Mouse (Mus musculus) CH12.LX (cell line): ENCODE data around the gene Rfpl4. TPM values are rescaled to one million over a fixed set of nuclear protein-coding genes. Genes with fewer than 3 reads are reported as not detected.

Experiments
- DNase-seq: peaks from one replicate; pipeline ENCODE4 v3.0.0-alpha.2; 2013; ENCODE audit errors: extremely low read depth
- H3K27ac ChIP-seq: 2 replicates; pipeline ENCODE4 v1.5.1; 2012; ENCODE audit warnings: low read depth, mild to moderate bottlenecking, control low read depth, moderate library complexity; ENCODE audit not compliant: insufficient read depth
- H3K27me3 ChIP-seq: replicated peaks from 2 replicates; pipeline ENCODE3; 2012; ENCODE audit warnings: inconsistent platforms
- H3K36me3 ChIP-seq, 2 experiments: replicated peaks in 1 of 2; 2 replicates each; pipeline versions ENCODE3 to v1.6.1; 2012; ENCODE audit warnings: inconsistent platforms in 1 of 2, low read length in 1 of 2, mild to moderate bottlenecking in 1 of 2, mixed read lengths in 1 of 2, moderate library complexity in 1 of 2; ENCODE audit not compliant: control insufficient read depth in 1 of 2, insufficient read depth in 1 of 2
- H3K4me1 ChIP-seq, 2 experiments: 2 replicates each; pipeline ENCODE4 v1.6.1; 2012; ENCODE audit warnings: inconsistent platforms in 1 of 2, moderate library complexity in 1 of 2; ENCODE audit not compliant: insufficient read depth in 2 of 2, control insufficient read depth in 1 of 2
- H3K4me2 ChIP-seq: 2 replicates; pipeline ENCODE4 v1.6.1; 2012; ENCODE audit warnings: low read depth, mild to moderate bottlenecking, control low read depth; ENCODE audit not compliant: poor library complexity, insufficient read depth, severe bottlenecking
- H3K4me3 ChIP-seq, 3 experiments: fragments of 150-350 bp in 1 of 3; sonication (generic) in 1 of 3; replicated peaks in 1 of 3; 2 replicates each; pipeline versions ENCODE3 to v1.5.1; 2011 to 2012; ENCODE audit warnings: low read depth in 2 of 3, low read length in 2 of 3, mild to moderate bottlenecking in 2 of 3, moderate library complexity in 2 of 3, control low read depth in 1 of 3, improper control_type of control experiment in 1 of 3, inconsistent platforms in 1 of 3, mixed read lengths in 1 of 3; ENCODE audit not compliant: poor library complexity in 1 of 3
- H3K79me2 ChIP-seq: replicated peaks from 2 replicates; pipeline ENCODE4 v1.6.1; 2012; ENCODE audit warnings: mild to moderate bottlenecking, moderate library complexity; ENCODE audit not compliant: control insufficient read depth, poor library complexity, insufficient read depth, severe bottlenecking; ENCODE audit errors: extremely low read depth
- H3K9ac ChIP-seq: 2 replicates; pipeline ENCODE4 v1.6.1; 2012; ENCODE audit warnings: low read depth, mild to moderate bottlenecking, control low read depth, moderate library complexity; ENCODE audit not compliant: insufficient read depth
- H3K9me3 ChIP-seq: replicated peaks from 2 replicates; pipeline ENCODE3; 2012; ENCODE audit warnings: low read length, inconsistent platforms, mixed read lengths
- BHLHE40 ChIP-seq: IDR thresholded peaks from 2 replicates; pipeline ENCODE4 v1.6.1; 2011; ENCODE audit warnings: mild to moderate bottlenecking, low read depth, low read length, improper control_type of control experiment
- CHD1 ChIP-seq: IDR thresholded peaks from 2 replicates; pipeline ENCODE4 v1.6.1; 2012; ENCODE audit warnings: low read depth, low read length, improper control_type of control experiment, inconsistent platforms
- ELF1 ChIP-seq: IDR thresholded peaks from 2 replicates; pipeline ENCODE4 v1.6.1; 2014; ENCODE audit warnings: low read depth, mild to moderate bottlenecking, inconsistent platforms, low read length, improper control_type of control experiment
- ETS1 ChIP-seq: conservative IDR thresholded peaks from 2 replicates; pipeline ENCODE4 v1.6.1; 2012; ENCODE audit warnings: low read depth, mild to moderate bottlenecking, inconsistent platforms, low read length, improper control_type of control experiment, moderate library complexity
- GABPA ChIP-seq: IDR thresholded peaks from 2 replicates; pipeline ENCODE4 v1.6.1; 2012; ENCODE audit warnings: low read depth, low read length, improper control_type of control experiment, inconsistent platforms; ENCODE audit not compliant: insufficient replicate concordance
- IRF4 ChIP-seq: IDR thresholded peaks from 2 replicates; pipeline ENCODE4 v1.6.1; 2014; ENCODE audit warnings: low read depth, mild to moderate bottlenecking, inconsistent platforms, low read length, improper control_type of control experiment
- JUN ChIP-seq: IDR thresholded peaks from 2 replicates; pipeline ENCODE4 v1.6.1; 2011; ENCODE audit warnings: low read depth, mild to moderate bottlenecking, low read length, improper control_type of control experiment, moderate library complexity; ENCODE audit not compliant: insufficient read depth
- KAT2A ChIP-seq: IDR thresholded peaks from 2 replicates; pipeline ENCODE4 v1.6.1; 2012; ENCODE audit warnings: low read length, improper control_type of control experiment, inconsistent platforms; ENCODE audit not compliant: insufficient replicate concordance
- MAFK ChIP-seq: IDR thresholded peaks from 2 replicates; pipeline ENCODE4 v1.6.1; 2011; ENCODE audit warnings: low read length, improper control_type of control experiment; ENCODE audit not compliant: insufficient replicate concordance
- PAX5 ChIP-seq: IDR thresholded peaks from 2 replicates; pipeline ENCODE4 v1.6.1; 2012; ENCODE audit warnings: low read length, inconsistent platforms, mixed read lengths
- POLR2A ChIP-seq: IDR thresholded peaks from 2 replicates; pipeline ENCODE4 v1.6.1; 2011; ENCODE audit warnings: low read depth, mild to moderate bottlenecking, improper control_type of control experiment, low read length
- POLR2AphosphoS2 ChIP-seq: IDR thresholded peaks from 2 replicates; pipeline ENCODE4 v1.6.1; 2011; ENCODE audit warnings: low read depth, low read length, improper control_type of control experiment
- RCOR1 ChIP-seq: conservative IDR thresholded peaks from 2 replicates; pipeline ENCODE4 v1.6.1; 2012; ENCODE audit warnings: low read depth, mild to moderate bottlenecking, inconsistent platforms, low read length, improper control_type of control experiment
- SIN3A ChIP-seq: IDR thresholded peaks from 2 replicates; pipeline ENCODE4 v1.6.1; 2012; ENCODE audit warnings: low read length, improper control_type of control experiment, inconsistent platforms
- SMC3 ChIP-seq: IDR thresholded peaks from 2 replicates; pipeline ENCODE4 v1.6.1; 2011; ENCODE audit warnings: low read depth, low read length, improper control_type of control experiment
- UBTF ChIP-seq: IDR thresholded peaks from 2 replicates; pipeline ENCODE4 v1.6.1; 2012; ENCODE audit warnings: low read depth, mild to moderate bottlenecking, inconsistent platforms, low read length, improper control_type of control experiment, moderate library complexity
- ZC3H11A ChIP-seq: IDR thresholded peaks from 2 replicates; pipeline ENCODE4 v1.6.1; 2012; ENCODE audit warnings: low read depth, mild to moderate bottlenecking, inconsistent platforms, low read length, improper control_type of control experiment
- ZKSCAN1 ChIP-seq: IDR thresholded peaks from 2 replicates; pipeline ENCODE4 v1.6.1; 2012; ENCODE audit warnings: low read depth, inconsistent platforms, low read length, improper control_type of control experiment, borderline replicate concordance
- ZNF384 ChIP-seq: IDR thresholded peaks from 2 replicates; pipeline ENCODE4 v1.6.1; 2012; ENCODE audit warnings: low read depth, low read length, improper control_type of control experiment, inconsistent platforms
- dilution Hi-C: fragments of 300-500 bp; cut with MboI; formaldehyde crosslinking; loops from 2 replicates; pipeline ENCODE4 v1.14.3; 2020; ENCODE audit warnings: low sequenced_read_pairs; ENCODE audit not compliant: extremely low pct_unique_long_range_greater_than_20kb, extremely low pct_ligation_motif_present
- in situ Hi-C: fragments of 300-500 bp; cut with MboI; formaldehyde crosslinking; loops from 3 replicates; pipeline ENCODE4 v1.14.3; 2019; ENCODE audit warnings: low sequenced_read_pairs, low pct_ligation_motif_present, low pct_unique_long_range_greater_than_20kb, mixed read lengths
- polyA plus RNA-seq: library from polyadenylated mRNA; unstranded; fragments of >175 nt; gene quantifications from 2 replicates; pipeline ENCODE4 v1.2.1, GENCODE M21; 2012; ENCODE audit warnings: low read depth; ENCODE audit not compliant: insufficient read length
- total RNA-seq, 2 experiments: library from RNA; depleted of rRNA; stranded (reverse); fragments of 300-350 nt in 1 of 2; fragments of >200 nt in 1 of 2; gene quantifications; 2 replicates each; pipeline ENCODE4 v1.2.3; 2012 to 2014

The Rfpl4 gene
- total and polyA plus RNA-seq, 3 experiments, result not detected

DNA sequence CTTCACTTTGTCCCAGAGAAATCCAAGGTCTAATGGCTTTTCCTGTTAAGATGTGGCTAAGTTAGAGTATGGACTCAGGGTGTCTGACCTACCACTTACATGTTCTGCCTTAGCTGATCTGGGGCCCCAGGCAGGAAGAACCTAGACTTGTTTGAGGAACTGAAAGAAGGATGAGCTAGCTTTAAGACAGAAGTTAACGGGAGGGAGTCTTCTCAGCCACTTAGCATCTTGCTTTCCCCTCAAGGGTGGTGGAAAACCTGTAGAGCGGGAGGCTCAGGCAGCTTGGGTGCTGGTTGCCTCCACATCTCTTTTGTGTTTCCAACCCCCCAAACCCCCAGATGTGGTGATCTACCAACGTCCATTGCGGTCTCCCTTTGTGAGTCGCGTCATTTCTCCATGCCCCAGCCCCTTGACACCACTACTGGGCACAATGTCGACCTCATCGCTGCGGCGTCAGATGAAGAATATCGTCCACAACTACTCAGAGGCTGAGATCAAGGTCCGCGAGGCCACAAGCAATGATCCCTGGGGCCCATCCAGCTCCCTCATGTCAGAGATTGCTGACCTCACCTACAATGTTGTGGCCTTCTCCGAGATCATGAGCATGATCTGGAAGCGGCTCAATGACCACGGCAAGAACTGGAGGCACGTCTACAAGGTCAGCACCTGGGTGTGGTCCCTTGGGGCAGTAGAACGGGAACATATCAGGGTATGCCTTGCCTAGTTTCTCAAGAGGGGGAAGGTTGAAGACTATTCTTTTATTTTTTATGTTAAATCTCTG is 33.2 kb downstream of the Rfpl4 start (continued):
- TF ChIP-seq SIN3A (peak; percentile 36; the same call in 1 of the 2 replicates), UBTF (peak; percentile 16; the same call in 1 of the 2 replicates), ZNF384 (no peak), IRF4 (peak; percentile 99), RCOR1 (peak; percentile 62; the same call in 1 of the 2 replicates), ELF1 (peak; percentile 69), BHLHE40 (peak; percentile 62), PAX5 (no peak), SMC3 (no peak), ETS1 (peak; percentile 47; the same call in 1 of the 2 replicates), ZC3H11A (no peak), GABPA (no peak), ZKSCAN1 (no peak)

DNA sequence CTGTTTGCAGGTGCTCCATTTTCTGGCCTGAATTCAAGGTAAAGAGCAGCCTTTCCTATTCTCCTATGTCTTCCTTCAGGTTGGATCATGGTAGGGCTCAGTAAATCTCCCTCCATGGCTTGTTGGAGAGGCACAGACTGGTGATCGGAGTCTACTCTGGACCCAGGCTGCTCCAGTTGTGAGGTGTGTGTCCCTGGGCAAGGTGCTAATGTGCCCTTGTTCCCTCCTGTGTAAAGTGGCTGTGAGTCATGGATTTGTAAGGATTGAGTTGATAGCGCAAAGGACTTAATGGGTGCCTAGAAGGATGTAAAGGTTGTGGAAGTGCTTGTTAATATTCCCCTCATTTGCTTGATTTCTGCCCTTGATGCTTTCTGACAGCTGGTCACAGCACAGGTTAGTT is 34.8 kb downstream of the Rfpl4 start:
- H3K36me3 ChIP-seq, result peaks cover 29 to 52% of the 10 kb centered on the region in 2 experiments
- H3K27ac ChIP-seq, result peak overlapping the region; percentile 95

DNA sequence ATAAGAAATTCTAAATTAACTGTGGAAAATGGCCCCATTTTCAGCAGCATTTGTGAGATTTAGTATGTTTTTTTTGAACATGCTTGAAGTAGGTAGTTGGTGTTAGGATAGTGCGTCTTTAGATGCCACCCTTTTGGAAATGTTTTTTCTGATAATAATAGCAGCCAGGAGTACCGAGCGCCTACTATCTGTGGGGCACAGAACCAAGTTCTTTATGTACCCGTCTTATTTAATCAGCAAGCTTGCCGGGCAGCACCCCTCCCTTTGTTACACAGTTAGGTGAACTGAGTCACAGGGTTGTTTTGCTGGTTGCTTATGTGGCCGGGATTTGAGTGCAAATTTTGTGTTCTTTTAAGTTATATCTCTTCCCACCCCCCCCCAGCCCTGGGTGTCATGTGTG is 35.5 kb downstream of the Rfpl4 start:
- peaks cover 33 to 53% of the 10 kb centered on the region in 2 experiments for H3K36me3 ChIP-seq
- TF ChIP-seq POLR2AphosphoS2 (no peak), CHD1 (0 out of 2 replicates have a peak, but pooled peaks have one; percentile 14), POLR2A (0 out of 2 replicates have a peak, but pooled peaks have one; percentile 4)
- H3K27ac ChIP-seq, result no peak overlapping the region
- no peak for DNase-seq
- peaks cover 9 to 49% of the 10 kb centered on the region in 2 experiments for H3K4me1 ChIP-seq
- peak overlapping the region; percentile 98 for H3K9ac ChIP-seq
- dilution Hi-C loops, result no loop called here
- peak overlapping the region; percentile 83 for H3K4me2 ChIP-seq
- H3K4me3 ChIP-seq, result peak overlapping the region; percentile 93 to 100 (median 99)
- H3K27me3 ChIP-seq, result no peaks in the 10 kb centered on the region
- H3K79me2 ChIP-seq, result peaks cover 63% of the 10 kb centered on the region
- in situ Hi-C loops, result no loop called here
- H3K9me3 ChIP-seq, result no peaks in the 10 kb centered on the region

More for the DNA sequence above, 34.8 kb downstream of the Rfpl4 start:
- TF ChIP-seq JUN (no peak), KAT2A (no peak), MAFK (no peak)
- Histone ChIP-seq H3K9ac (peak overlapping the region; percentile 98), H3K4me3 (peak overlapping the region; percentile 93 to 100 (median 99)), H3K4me2 (peak overlapping the region; percentile 83), H3K79me2 (peaks cover 64% of the 10 kb centered on the region), H3K27me3 (no peaks in the 10 kb centered on the region), H3K9me3 (no peaks in the 10 kb centered on the region), H3K4me1 (peaks cover 12 to 48% of the 10 kb centered on the region in 2 experiments)
- in situ Hi-C loops (no loop called here), dilution Hi-C loops (no loop called here)
- DNase-seq, result no peak
